Mouse (Mus musculus) CD4-positive helper T cell, adult 2 months (primary cell): ENCODE results near the gene Itpa.

Experiments
- DNase-seq: peaks from one replicate; pipeline ENCODE4 v3.0.0-alpha.2; 2012; ENCODE audit warnings: low read depth, missing footprints, low spot score

The Itpa gene

DNA sequence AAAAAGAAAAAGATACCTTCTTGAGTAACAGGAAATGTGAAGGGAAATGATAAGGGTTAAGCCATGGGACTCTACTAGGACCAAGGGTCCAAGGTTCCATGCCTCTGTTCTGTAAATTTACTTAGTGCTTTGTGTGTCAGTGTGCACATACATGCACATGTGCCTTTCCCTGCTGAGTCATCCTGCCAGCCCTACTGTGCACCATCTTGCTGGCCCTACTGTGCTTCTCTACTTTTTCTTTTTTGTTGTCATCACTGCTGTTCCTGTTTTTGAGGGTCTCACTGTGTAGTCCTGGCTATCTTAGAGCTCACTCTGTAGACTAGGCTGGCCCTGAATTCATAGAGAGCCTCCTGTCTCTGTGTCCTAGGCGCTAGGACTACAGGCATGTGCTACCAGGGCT is 60.3 kb downstream of the Itpa start:
- no peak for DNase-seq

DNA sequence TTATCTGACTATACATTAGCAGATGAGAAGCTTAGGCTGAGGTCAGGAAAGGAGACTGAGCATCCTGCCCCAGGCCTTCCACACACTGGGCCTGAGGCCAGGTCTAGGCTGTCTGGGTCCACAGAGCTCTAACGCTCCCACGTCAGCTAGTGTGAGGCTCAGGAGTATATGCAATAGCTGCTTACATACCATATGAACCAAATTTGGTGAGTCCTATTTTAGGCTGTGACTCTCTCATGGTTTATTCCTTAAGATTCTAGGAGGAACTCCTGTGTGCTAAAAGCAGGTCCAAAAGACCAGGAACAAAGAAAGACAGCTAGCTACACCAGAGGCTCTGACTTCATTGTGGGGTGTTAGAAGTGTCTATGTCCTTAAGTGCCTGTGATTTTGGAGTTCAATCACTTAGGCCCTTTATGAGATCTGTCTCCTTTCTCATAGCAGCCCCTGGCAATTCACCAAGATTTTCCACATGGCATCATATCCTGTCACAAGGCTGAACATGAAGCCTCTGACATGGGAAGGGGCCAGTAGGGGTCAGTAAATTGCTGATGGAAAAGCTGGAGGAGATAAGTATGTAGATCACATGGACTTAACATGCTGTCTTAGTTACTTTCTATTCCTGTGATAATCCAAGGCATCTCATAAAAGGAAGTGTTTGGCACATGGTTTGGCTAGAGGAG is 61.6 kb downstream of the Itpa start:
- DNase-seq: no peak

DNA sequence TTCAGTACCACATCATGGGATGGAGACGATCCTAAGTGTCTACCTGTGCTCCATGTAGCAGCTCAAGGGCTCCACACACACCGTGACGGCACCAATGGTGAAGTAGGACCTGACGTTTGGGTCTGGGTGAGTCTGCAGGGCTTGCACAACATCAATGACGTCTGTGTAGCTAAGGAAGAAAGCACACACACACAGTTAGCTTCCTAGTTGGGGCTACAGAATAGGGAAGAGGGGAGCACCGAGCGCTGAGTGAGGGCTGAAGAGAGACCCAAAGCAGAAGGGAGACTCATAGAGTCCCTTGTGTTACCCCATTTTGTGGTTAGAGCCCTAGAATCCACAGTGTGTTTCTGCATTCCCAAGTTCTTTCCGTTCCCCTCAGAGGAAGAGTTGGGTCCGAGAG is 63.3 kb downstream of the Itpa start:
- DNase-seq: no peak
